Mouse (Mus musculus): ENCODE data around the gene Kcmf1.

DNA sequence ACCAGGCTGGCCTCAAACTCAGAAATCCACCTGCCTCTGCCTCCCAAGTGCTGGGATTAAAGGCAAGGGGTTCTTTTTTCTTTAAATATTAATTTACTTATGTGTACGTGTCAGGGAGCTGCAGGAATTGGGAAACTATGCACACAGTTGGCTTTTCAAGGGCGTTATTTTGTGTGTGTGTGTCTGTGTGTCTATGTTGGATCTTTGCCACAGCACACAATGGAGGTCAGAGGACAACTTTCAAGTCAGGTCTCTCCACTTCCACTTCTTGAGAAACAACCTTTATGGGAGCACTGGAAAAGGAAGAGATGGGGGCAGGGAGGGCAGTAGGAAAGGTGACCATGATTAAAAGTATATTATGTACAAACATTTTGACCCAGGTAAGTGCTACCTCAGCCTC is 33.5 kb downstream of the Kcmf1 start:
- TF ChIP-seq CTCF (IDR thresholded peaks at IDR 0.05; ENCODE audit: low read depth) (no peak), EP300 (IDR thresholded peaks at IDR 0.05; ENCODE audit: low read depth) (no peak)

Data from liver, embryonic 14.5 days (tissue).